Mouse (Mus musculus): ENCODE data around the gene Izumo1. TPM values are rescaled to one million over a fixed set of nuclear protein-coding genes. Genes with fewer than 3 reads are reported as not detected.

Gene Izumo1
- polyA plus RNA-seq, 1 experiment from 2014 or later: not detected

DNA sequence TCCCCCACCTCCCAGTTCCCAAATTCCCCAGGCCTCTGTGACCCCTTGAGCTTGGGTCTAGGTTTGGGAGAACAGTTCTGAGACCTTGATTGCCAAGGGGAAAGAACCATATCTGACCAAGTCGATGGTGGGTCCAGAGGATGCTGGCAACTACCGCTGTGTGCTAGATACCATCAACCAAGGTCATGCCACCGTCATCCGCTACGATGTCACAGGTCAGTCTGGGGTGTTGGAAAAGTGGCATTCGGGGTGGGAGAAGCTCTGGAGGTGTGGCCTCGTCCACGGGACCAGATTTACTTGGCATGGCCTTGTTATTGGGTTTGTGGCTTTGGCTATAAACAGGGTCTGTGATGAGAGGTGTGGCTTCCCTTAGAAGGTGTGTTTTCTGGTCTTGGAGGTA, 3.9 kb downstream of the Izumo1 start:
- no peak for ATAC-seq (ENCODE audit: insufficient number of reproducible peaks, low FRiP score, low TSS enrichment, low read depth)
- WGBS: 94% methylated on average over 8 of the region's 8 CpGs
- no peak for DNase-seq (ENCODE audit: low spot score)
- peaks cover 21% of the 10 kb centered on the region for H3K27me3 ChIP-seq (ENCODE audit: control insufficient read depth, insufficient read depth, low read length)
- H3K36me3 ChIP-seq (ENCODE audit: control insufficient read depth, insufficient read depth, low read length): no peaks in the 10 kb centered on the region
- no peak overlapping the region for H3K27ac ChIP-seq (replicated peaks; ENCODE audit: low read depth, low read length)
- no peak overlapping the region for H3K4me3 ChIP-seq (ENCODE audit: low read depth, low read length)
- no peak overlapping the region for H3K4me2 ChIP-seq (ENCODE audit: low read depth, severe bottlenecking)
- H3K4me1 ChIP-seq (ENCODE audit: control insufficient read depth, insufficient read depth, low read length): peaks cover 5% of the 10 kb centered on the region; the same call in 1 of the 2 replicates
- no peak overlapping the region for H3K9ac ChIP-seq (ENCODE audit: low read length)
- H3K9me3 ChIP-seq (ENCODE audit: control insufficient read depth, low read length): no peaks in the 10 kb centered on the region

DNA sequence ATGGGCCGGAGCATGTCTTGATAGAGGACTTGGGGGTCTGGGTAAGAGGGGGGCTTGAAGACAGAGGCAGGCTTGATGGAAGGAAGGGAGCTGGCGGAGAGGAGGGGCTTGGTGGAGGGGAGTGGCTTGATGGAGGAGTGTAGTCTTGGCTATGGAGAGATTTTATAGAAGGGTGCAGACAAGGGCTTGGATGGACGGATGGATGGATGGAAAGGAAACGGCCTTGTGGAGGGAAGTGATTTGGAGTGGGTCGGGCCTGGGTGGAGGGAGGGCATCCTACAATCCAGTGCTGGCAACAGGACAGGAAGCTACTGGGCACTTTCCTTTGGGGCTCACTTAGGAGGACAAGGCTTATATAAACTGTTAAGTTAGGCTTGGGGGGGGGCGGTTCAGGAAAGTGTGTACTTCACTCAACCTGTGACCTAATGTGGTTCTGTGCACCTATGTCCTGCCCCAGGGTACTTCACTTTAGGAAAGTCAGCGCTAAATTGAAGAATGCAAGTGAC, 5.0 kb downstream of the Izumo1 start:
- Histone ChIP-seq H3K4me3 (ENCODE audit: low read depth, low read length) (no peak overlapping the region), H3K4me1 (ENCODE audit: control insufficient read depth, insufficient read depth, low read length) (peaks cover 5% of the 10 kb centered on the region; the same call in 1 of the 2 replicates), H3K4me2 (ENCODE audit: low read depth, severe bottlenecking) (no peak overlapping the region), H3K9me3 (ENCODE audit: control insufficient read depth, low read length) (no peaks in the 10 kb centered on the region), H3K27me3 (ENCODE audit: control insufficient read depth, insufficient read depth, low read length) (peaks cover 21% of the 10 kb centered on the region), H3K36me3 (ENCODE audit: control insufficient read depth, insufficient read depth, low read length) (no peaks in the 10 kb centered on the region), H3K9ac (ENCODE audit: low read length) (no peak overlapping the region), H3K27ac (replicated peaks; ENCODE audit: low read depth, low read length) (no peak overlapping the region)
- no peak for DNase-seq (ENCODE audit: low spot score)
- no peak for ATAC-seq (ENCODE audit: insufficient number of reproducible peaks, low FRiP score, low TSS enrichment, low read depth)
- 86% methylated on average over 7 of the region's 7 CpGs for WGBS

GRCm38 (mm10) chr7:45627261-45627660, 5.7 kb downstream of the Izumo1 start, which contains the start of gene Rasip1:
Rasip1 (plus strand) TSS chr7:45627488.
- DNase-seq (ENCODE audit: low spot score) (no peak), ATAC-seq (ENCODE audit: insufficient number of reproducible peaks, low FRiP score, low TSS enrichment, low read depth) (no peak)
- Histone ChIP-seq H3K27me3 (ENCODE audit: control insufficient read depth, insufficient read depth, low read length) (peaks cover 21% of the 10 kb centered on the region), H3K27ac (replicated peaks; ENCODE audit: low read depth, low read length) (0 out of 2 replicates have a peak within 1 kb of the TSS, but pooled peaks have one; percentile 26), H3K4me3 (ENCODE audit: low read depth, low read length) (peak within 1 kb of the TSS; percentile 51), H3K9me3 (ENCODE audit: control insufficient read depth, low read length) (no peaks in the 10 kb centered on the region), H3K4me2 (ENCODE audit: low read depth, severe bottlenecking) (peak within 1 kb of the TSS; percentile 97), H3K36me3 (ENCODE audit: control insufficient read depth, insufficient read depth, low read length) (no peaks in the 10 kb centered on the region), H3K9ac (ENCODE audit: low read length) (peak within 1 kb of the TSS; percentile 72), H3K4me1 (ENCODE audit: control insufficient read depth, insufficient read depth, low read length) (peaks cover 6% of the 10 kb centered on the region)
- WGBS: 79% methylated on average over 9 of the region's 9 CpGs

GRCm38 (mm10) chr7:45628364-45629294, 7.0 kb downstream of the Izumo1 start:
- peaks cover 25% of the 10 kb centered on the region for H3K27me3 ChIP-seq (ENCODE audit: control insufficient read depth, insufficient read depth, low read length)
- no peaks in the 10 kb centered on the region for H3K9me3 ChIP-seq (ENCODE audit: control insufficient read depth, low read length)
- H3K36me3 ChIP-seq (ENCODE audit: control insufficient read depth, insufficient read depth, low read length): no peaks in the 10 kb centered on the region
- H3K9ac ChIP-seq (ENCODE audit: low read length): peak overlapping the region; percentile 72
- H3K27ac ChIP-seq (replicated peaks; ENCODE audit: low read depth, low read length): no peak overlapping the region
- H3K4me2 ChIP-seq (ENCODE audit: low read depth, severe bottlenecking): peak overlapping the region; percentile 97
- ATAC-seq (ENCODE audit: insufficient number of reproducible peaks, low FRiP score, low TSS enrichment, low read depth) (peak; percentile 61), DNase-seq (ENCODE audit: low spot score) (peak; percentile 93)
- H3K4me3 ChIP-seq (ENCODE audit: low read depth, low read length): peak overlapping the region; percentile 51
- WGBS: 1% methylated on average over 99 of the region's 105 CpGs
- peaks cover 12% of the 10 kb centered on the region for H3K4me1 ChIP-seq (ENCODE audit: control insufficient read depth, insufficient read depth, low read length)

DNA sequence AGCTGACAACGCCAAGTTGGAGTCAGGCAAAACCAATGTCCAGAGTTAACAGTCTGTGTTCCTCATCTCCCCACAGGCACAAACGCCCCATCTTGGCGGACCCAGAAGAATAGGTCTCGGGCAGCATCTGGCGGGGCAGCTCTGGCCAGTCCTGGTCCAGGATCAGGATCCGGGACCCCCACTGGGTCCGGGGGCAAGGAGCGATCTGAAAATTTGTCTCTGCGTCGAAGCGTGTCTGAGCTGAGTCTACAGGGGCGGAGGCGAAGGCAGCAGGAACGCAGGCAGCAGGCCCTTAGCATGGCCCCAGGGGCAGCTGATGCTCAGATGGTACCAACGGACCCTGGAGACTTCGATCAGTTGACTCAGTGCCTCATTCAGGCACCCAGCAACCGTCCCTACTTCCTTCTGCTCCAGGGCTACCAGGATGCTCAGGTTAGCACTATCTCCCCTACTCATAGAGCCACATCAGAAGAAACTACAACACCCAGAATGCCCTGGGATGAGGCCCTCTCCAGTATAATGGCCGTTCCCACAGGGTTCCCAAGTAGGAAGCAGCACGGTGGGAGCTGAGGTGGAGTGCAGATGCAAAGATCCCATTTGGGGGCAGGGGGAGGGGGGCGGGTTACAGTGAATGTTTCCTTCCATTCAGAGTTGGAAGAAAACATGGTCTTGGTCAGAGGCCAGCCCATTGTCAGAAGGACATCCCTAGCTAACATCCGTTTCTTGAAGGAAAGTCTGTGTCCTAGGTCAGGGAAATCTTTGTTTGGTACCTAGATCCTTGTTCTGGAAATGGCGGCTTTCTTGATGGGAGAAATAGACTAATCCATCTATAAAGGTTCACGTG, 8.7 kb downstream of the Izumo1 start:
- DNase-seq (ENCODE audit: low spot score) (no peak), ATAC-seq (ENCODE audit: insufficient number of reproducible peaks, low FRiP score, low TSS enrichment, low read depth) (no peak)
- no peaks in the 10 kb centered on the region for H3K36me3 ChIP-seq (ENCODE audit: control insufficient read depth, insufficient read depth, low read length)
- H3K9me3 ChIP-seq (ENCODE audit: control insufficient read depth, low read length): no peaks in the 10 kb centered on the region
- H3K4me3 ChIP-seq (ENCODE audit: low read depth, low read length): no peak overlapping the region
- H3K27me3 ChIP-seq (ENCODE audit: control insufficient read depth, insufficient read depth, low read length): peaks cover 25% of the 10 kb centered on the region
- no peak overlapping the region for H3K27ac ChIP-seq (replicated peaks; ENCODE audit: low read depth, low read length)
- peaks cover 12% of the 10 kb centered on the region for H3K4me1 ChIP-seq (ENCODE audit: control insufficient read depth, insufficient read depth, low read length)
- 73% methylated on average over 23 of the region's 23 CpGs for WGBS
- H3K9ac ChIP-seq (ENCODE audit: low read length): no peak overlapping the region
- no peak overlapping the region for H3K4me2 ChIP-seq (ENCODE audit: low read depth, severe bottlenecking)

GRCm38 (mm10) chr7:45632499-45632898, 10.9 kb downstream of the Izumo1 start:
- peak; percentile 68 for DNase-seq (ENCODE audit: low spot score)
- H3K9ac ChIP-seq (ENCODE audit: low read length): peak overlapping the region; percentile 68
- peaks cover 20% of the 10 kb centered on the region for H3K27me3 ChIP-seq (ENCODE audit: control insufficient read depth, insufficient read depth, low read length)
- 0 out of 2 replicates have a peak, but pooled peaks cover 2% of the 10 kb centered on the region for H3K36me3 ChIP-seq (ENCODE audit: control insufficient read depth, insufficient read depth, low read length)
- peak overlapping the region; percentile 36 for H3K4me2 ChIP-seq (ENCODE audit: low read depth, severe bottlenecking)
- WGBS: 13% methylated on average over 35 of the region's 35 CpGs
- H3K27ac ChIP-seq (replicated peaks; ENCODE audit: low read depth, low read length): no peak overlapping the region
- H3K4me3 ChIP-seq (ENCODE audit: low read depth, low read length): peak overlapping the region; percentile 17; the same call in 1 of the 2 replicates
- peaks cover 12% of the 10 kb centered on the region for H3K4me1 ChIP-seq (ENCODE audit: control insufficient read depth, insufficient read depth, low read length)
- no peaks in the 10 kb centered on the region for H3K9me3 ChIP-seq (ENCODE audit: control insufficient read depth, low read length)
- no peak for ATAC-seq (ENCODE audit: insufficient number of reproducible peaks, low FRiP score, low TSS enrichment, low read depth)

DNA sequence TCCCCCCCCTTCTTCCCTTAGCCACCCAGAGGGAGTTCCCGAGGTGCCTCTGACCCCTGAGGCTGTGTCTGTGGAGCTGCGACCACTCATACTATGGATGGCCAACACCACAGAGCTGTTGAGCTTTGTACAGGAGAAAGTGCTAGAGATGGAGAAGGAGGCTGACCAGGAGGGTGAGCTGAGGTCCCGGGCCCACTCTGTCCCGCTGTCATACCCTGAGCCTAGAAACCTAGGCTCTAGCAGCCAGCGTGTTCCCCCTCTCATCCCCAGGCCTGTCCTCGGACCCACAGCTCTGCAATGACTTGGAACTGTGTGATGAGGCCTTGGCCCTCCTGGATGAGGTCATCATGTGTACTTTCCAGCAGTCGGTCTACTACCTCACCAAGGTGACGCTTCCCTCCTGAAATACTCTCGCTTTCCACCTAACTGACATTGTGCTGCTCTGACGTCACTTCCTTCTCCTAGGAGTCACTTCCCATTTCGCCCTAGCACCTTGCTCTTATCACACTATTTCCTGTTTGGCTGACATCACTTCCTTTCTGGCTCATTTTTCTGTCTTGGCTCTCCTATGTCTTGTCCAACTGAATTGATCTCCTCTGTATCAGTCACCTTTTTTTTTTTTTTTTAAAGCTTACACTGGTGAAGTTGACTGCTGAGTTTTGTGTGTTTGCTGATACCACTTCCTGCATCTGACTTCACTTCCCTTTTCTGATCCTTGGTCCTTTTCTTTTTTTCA, 13.5 kb downstream of the Izumo1 start:
- WGBS: 86% methylated on average over 11 of the region's 11 CpGs

More for the DNA sequence above, 13.5 kb downstream of the Izumo1 start:
- Histone ChIP-seq H3K36me3 (ENCODE audit: control insufficient read depth, insufficient read depth, low read length) (0 out of 2 replicates have a peak, but pooled peaks cover 2% of the 10 kb centered on the region), H3K9ac (ENCODE audit: low read length) (no peak overlapping the region), H3K4me3 (ENCODE audit: low read depth, low read length) (no peak overlapping the region), H3K4me2 (ENCODE audit: low read depth, severe bottlenecking) (no peak overlapping the region), H3K4me1 (ENCODE audit: control insufficient read depth, insufficient read depth, low read length) (peaks cover 12% of the 10 kb centered on the region; the same call in 1 of the 2 replicates), H3K27ac (replicated peaks; ENCODE audit: low read depth, low read length) (no peak overlapping the region), H3K27me3 (ENCODE audit: control insufficient read depth, insufficient read depth, low read length) (0 out of 2 replicates have a peak, but pooled peaks cover 4% of the 10 kb centered on the region), H3K9me3 (ENCODE audit: control insufficient read depth, low read length) (no peaks in the 10 kb centered on the region)
- DNase-seq (ENCODE audit: low spot score) (no peak), ATAC-seq (ENCODE audit: insufficient number of reproducible peaks, low FRiP score, low TSS enrichment, low read depth) (no peak)

Data from limb, embryonic 11.5 days (tissue).